In genomic region chr5:95949946-95950701, GRCm38 (mm10) we compare ENCODE assay signal across 9 mouse cellular contexts. TPM values are rescaled to one million over a fixed set of nuclear protein-coding genes. Genes with fewer than 3 reads are reported as not detected.
DNase-seq lines count a peak whose midpoint lies in the region; ATAC-seq and TF ChIP-seq lines count a peak whose summit lies in the region.
"Had no signal": no experiment of that assay in that cellular context is flagged by ENCODE, and none has a peak within 500 bp of the region (broad histone marks: within the 10 kb centered on the region; RNA-seq: fewer than 3 reads in every experiment).

No protein-coding gene starts in this region.

- no peak overlapping the region for H3K4me3 ChIP-seq in forebrain, embryonic 10.5 days
- no peak overlapping the region for H3K4me3 ChIP-seq in forebrain, embryonic 13.5 days
- H3K4me3 ChIP-seq in stomach, postnatal 0 days (ENCODE audit: low read depth, low read length): no peak overlapping the region
- H3K4me3 ChIP-seq: stomach, embryonic 15.5 days had no signal

- no peak for ATAC-seq in forebrain, embryonic 13.5 days
- ATAC-seq in stomach, postnatal 0 days (ENCODE audit: low FRiP score, low TSS enrichment): no peak; the same call in 1 of the 2 replicates

- TF ChIP-seq CTCF in stomach, postnatal 0 days (IDR thresholded peaks at IDR 0.05; ENCODE audit: low read depth): peak; percentile 78

- no peak overlapping the region for H3K27ac ChIP-seq in forebrain, embryonic 10.5 days
- no peak overlapping the region for H3K27ac ChIP-seq in forebrain, embryonic 13.5 days
- H3K27ac ChIP-seq in stomach, postnatal 0 days (replicated peaks): no peak overlapping the region
- H3K27ac ChIP-seq: stomach, embryonic 15.5 days had no signal

- H3K27me3 ChIP-seq in forebrain, embryonic 10.5 days (ENCODE audit: poor library complexity, severe bottlenecking): no peaks in the 10 kb centered on the region
- no peaks in the 10 kb centered on the region for H3K27me3 ChIP-seq in forebrain, embryonic 13.5 days
- no peaks in the 10 kb centered on the region for H3K27me3 ChIP-seq in stomach, postnatal 0 days (ENCODE audit: control insufficient read depth, insufficient read depth, low read length)
- H3K27me3 ChIP-seq: stomach, embryonic 15.5 days had no signal

- peak; percentile 36 for DNase-seq in forebrain, embryonic 10.5 days (ENCODE audit: extremely low spot score, low spot score)
- peak; percentile 30 for DNase-seq in CD4-positive helper T cell, adult 2 months (ENCODE audit: low read depth, low spot score)
- DNase-seq in c-Kit-positive CD71-positive TER-119-positive erythroid progenitor cells, embryonic 14.5 days (ENCODE audit: low spot score): peak; percentile 28
- peak; percentile 41 for DNase-seq in gastrocnemius, postnatal 10 days
- peak; percentile 32 to 75 for DNase-seq in kidney, postnatal 36 days
- peak; percentile 78 for DNase-seq in mesoderm, embryonic 11.5 days (ENCODE audit: low read depth, low spot score)
- DNase-seq in stomach, postnatal 0 days (ENCODE audit: low spot score): peak; percentile 57

- WGBS in forebrain, embryonic 10.5 days: 57% methylated on average over 19 of the region's 19 CpGs
- 55% methylated on average over 19 of the region's 19 CpGs for WGBS in forebrain, embryonic 13.5 days
- 8% methylated on average over 19 of the region's 19 CpGs for WGBS in stomach, postnatal 0 days

- H3K9me3 ChIP-seq in forebrain, embryonic 10.5 days: no peaks in the 10 kb centered on the region
- no peaks in the 10 kb centered on the region for H3K9me3 ChIP-seq in forebrain, embryonic 13.5 days (replicated peaks)
- no peaks in the 10 kb centered on the region for H3K9me3 ChIP-seq in stomach, postnatal 0 days (ENCODE audit: control insufficient read depth, low read length)
- H3K9me3 ChIP-seq: stomach, embryonic 15.5 days had no signal

- no peak overlapping the region for H3K4me2 ChIP-seq in forebrain, embryonic 13.5 days
- H3K4me2 ChIP-seq in stomach, postnatal 0 days (replicated peaks; ENCODE audit: low read depth): no peak overlapping the region
- H3K4me2 ChIP-seq: stomach, embryonic 15.5 days had no signal

- no peak for TF ChIP-seq EP300 in stomach, postnatal 0 days (optimal IDR thresholded peaks at IDR 0.05)

- no peak overlapping the region for H3K9ac ChIP-seq in forebrain, embryonic 13.5 days
- no peak overlapping the region for H3K9ac ChIP-seq in stomach, postnatal 0 days (ENCODE audit: low read length)
- H3K9ac ChIP-seq: stomach, embryonic 15.5 days had no signal

- H3K36me3 ChIP-seq in forebrain, embryonic 10.5 days (replicated peaks): no peaks in the 10 kb centered on the region
- H3K36me3 ChIP-seq in forebrain, embryonic 13.5 days (ENCODE audit: poor library complexity, severe bottlenecking): no peaks in the 10 kb centered on the region
- H3K36me3 ChIP-seq in stomach, postnatal 0 days (ENCODE audit: control insufficient read depth, insufficient read depth, low read length): no peaks in the 10 kb centered on the region
- H3K36me3 ChIP-seq: stomach, embryonic 15.5 days had no signal

- H3K4me1 ChIP-seq in forebrain, embryonic 10.5 days: no peaks in the 10 kb centered on the region
- H3K4me1 ChIP-seq in forebrain, embryonic 13.5 days: no peaks in the 10 kb centered on the region
- no peaks in the 10 kb centered on the region for H3K4me1 ChIP-seq in stomach, postnatal 0 days (replicated peaks; ENCODE audit: control insufficient read depth, insufficient read depth)
- H3K4me1 ChIP-seq: stomach, embryonic 15.5 days had no signal

RNA-seq across cellular contexts. Expression of gene Cxcl13, which starts 6.6 kb away (rescaled TPM):
- 8.4 and 9.2 TPM in 2 replicates for polyA plus RNA-seq in forebrain, embryonic 10.5 days (2016; fragmentation: Nextera tagmentation; extraction: Ambion mirVana)
- not detected in 2 replicates for polyA plus RNA-seq in forebrain, embryonic 13.5 days (2015; fragmentation: Nextera tagmentation; extraction: Ambion mirVana)
- not detected for total RNA-seq in gastrocnemius, postnatal 10 days (2021)
- 2.8 and 3.2 TPM in 2 replicates for polyA plus RNA-seq in stomach, postnatal 0 days (2015; fragmentation: Nextera tagmentation; extraction: Ambion mirVana)

Comparison
In these comparisons a context has a peak if more than half of its experiments do, and no peak if none do; other contexts are left out.
1. DNase-seq: peak in every context shown above with its lines; median percentile 78 in mesoderm, embryonic 11.5 days; 57 in stomach, postnatal 0 days; 54 in kidney, postnatal 36 days; 41 in gastrocnemius, postnatal 10 days; 36 in forebrain, embryonic 10.5 days; 30 in CD4-positive helper T cell, adult 2 months; 28 in c-Kit-positive CD71-positive TER-119-positive erythroid progenitor cells, embryonic 14.5 days.